Mouse (Mus musculus): ENCODE results near the gene Kctd3. TPM values are rescaled to one million over a fixed set of nuclear protein-coding genes. Genes with fewer than 3 reads are reported as not detected.

Kctd3 gene
- polyA plus RNA-seq, 2 experiments: 35.4 to 61.8 TPM

- Histone ChIP-seq H3K4me3 (replicated peaks; ENCODE audit: low read length) (no peak overlapping the region), H3K4me2 (replicated peaks; ENCODE audit: low read depth, low read length, severe bottlenecking) (no peak overlapping the region), H3K4me1 (ENCODE audit: control insufficient read depth, insufficient read depth, low read length) (peaks cover 3% of the 10 kb centered on the region; the same call in 1 of the 2 replicates), H3K27ac (replicated peaks; ENCODE audit: low read depth, low read length) (no peak overlapping the region), H3K27me3 (ENCODE audit: control insufficient read depth, insufficient read depth, low read length) (no peaks in the 10 kb centered on the region), H3K9me3 (ENCODE audit: control insufficient read depth, low read length) (no peaks in the 10 kb centered on the region), H3K9ac (ENCODE audit: low read depth, low read length, severe bottlenecking) (no peak overlapping the region), H3K36me3 (ENCODE audit: control insufficient read depth, insufficient read depth, low read length) (no peaks in the 10 kb centered on the region)
- WGBS: 44% methylated on average over 14 of the region's 14 CpGs
- no peak for TF ChIP-seq POLR2A (IDR thresholded peaks at IDR 0.05; ENCODE audit: borderline replicate concordance, extremely low read depth, insufficient read depth, insufficient read length)
- ATAC-seq (ENCODE audit: low FRiP score, low read depth): no peak
- DNase-seq (ENCODE audit: low spot score): no peak
These were observed 70.3 kb downstream of the Kctd3 start for GRCm38 (mm10) chr1:188937246-188937780.
